Mouse (Mus musculus) spleen, adult 2 months (tissue): Measurements from ENCODE around the gene Capn7. TPM values are rescaled to one million over a fixed set of nuclear protein-coding genes. Genes with fewer than 3 reads are reported as not detected.

ENCODE experiments used
- DNase-seq, 2 experiments: peaks; one replicate each; pipeline versions ENCODE4 v3.0.0 to v3.0.0-alpha.2; 2012 to 2021; ENCODE audit warnings: low spot score in 2 of 2, low read depth in 1 of 2
- H3K27ac ChIP-seq: fragments of 200-500 bp; 2 replicates; pipeline ENCODE4 v1.5.1; 2012; ENCODE audit warnings: low read length, inconsistent platforms; ENCODE audit not compliant: insufficient read depth
- H3K27me3 ChIP-seq: fragments of 200-500 bp; 2 replicates; pipeline ENCODE4 v1.6.1; 2012; ENCODE audit warnings: mild to moderate bottlenecking, moderate library complexity, low read length, inconsistent platforms; ENCODE audit not compliant: control insufficient read depth, insufficient read depth
- H3K36me3 ChIP-seq: fragments of 200-500 bp; 2 replicates; pipeline ENCODE4 v1.6.1; 2012; ENCODE audit warnings: mild to moderate bottlenecking, low read length, inconsistent platforms; ENCODE audit not compliant: control insufficient read depth, insufficient read depth
- H3K4me1 ChIP-seq: fragments of 200-500 bp; 2 replicates; pipeline ENCODE4 v1.6.1; 2011; ENCODE audit warnings: inconsistent platforms; ENCODE audit not compliant: control insufficient read depth, insufficient read depth, insufficient read length
- H3K4me3 ChIP-seq: fragments of 200-500 bp; 2 replicates; pipeline ENCODE4 v1.5.1; 2011; ENCODE audit warnings: mild to moderate bottlenecking, inconsistent platforms; ENCODE audit not compliant: insufficient read depth, insufficient read length; ENCODE audit errors: extremely low read depth
- CTCF ChIP-seq: fragments of 200-500 bp; IDR thresholded peaks from 2 replicates; pipeline ENCODE4 v1.5.1; 2011; ENCODE audit warnings: mild to moderate bottlenecking, inconsistent platforms; ENCODE audit not compliant: insufficient read depth, insufficient read length, insufficient replicate concordance; ENCODE audit errors: extremely low read depth
- POLR2A ChIP-seq: fragments of 200-500 bp; IDR thresholded peaks from 2 replicates; pipeline ENCODE4 v1.6.1; 2011; ENCODE audit warnings: low read depth, low read length, inconsistent platforms
- WGBS: fragments of 180-500 bp; shearing (Covaris S2); methylation state at CpG from one replicate; pipeline ENCODE4 v1.1.7; 2018; 5-methylcytosine and 5-hydroxymethylcytosine counted together
- polyA plus RNA-seq: library from polyadenylated mRNA; depleted of rRNA; stranded (reverse); fragments of >200 nt; gene quantifications from 2 replicates; pipeline ENCODE4 v1.2.3, GENCODE M21; 2012; rRNA removed

The Capn7 gene
- polyA plus RNA-seq, result 7.8 and 9.0 TPM in 2 replicates

GRCm38 (mm10) chr14:31336369-31337155 is at the start of gene Capn7:
Gene Capn7, plus strand, starts transcription at chr14:31336638.
- TF ChIP-seq CTCF (0 out of 2 replicates have a peak, but pooled peaks have one; percentile 6), POLR2A (peak; percentile 64)
- H3K36me3 ChIP-seq, result peaks cover 4% of the 10 kb centered on the region; the same call in 1 of the 2 replicates
- H3K27ac ChIP-seq, result peak within 1 kb of the TSS; percentile 97
- DNase-seq, result peak; percentile 93 to 96
- H3K4me1 ChIP-seq, result peaks cover 2% of the 10 kb centered on the region
- H3K27me3 ChIP-seq, result no peaks in the 10 kb centered on the region
- peak within 1 kb of the TSS; percentile 96 for H3K4me3 ChIP-seq
- WGBS, result under 1% methylated on average over 78 of the region's 78 CpGs

GRCm38 (mm10) chr14:31313192-31313591 is 23.2 kb upstream of the Capn7 start:
- TF ChIP-seq POLR2A, result no peak
- TF ChIP-seq CTCF, result no peak
- H3K27me3 ChIP-seq, result no peaks in the 10 kb centered on the region
- H3K27ac ChIP-seq, result no peak overlapping the region
- peaks cover 19% of the 10 kb centered on the region; the same call in 1 of the 2 replicates for H3K4me1 ChIP-seq
- 9% methylated on average over 3 of the region's 3 CpGs for WGBS
- H3K36me3 ChIP-seq, result no peaks in the 10 kb centered on the region
- H3K4me3 ChIP-seq, result no peak overlapping the region
- no peak for DNase-seq

- 89% methylated on average over 12 of the region's 12 CpGs for WGBS
- no peak for DNase-seq
- no peak for TF ChIP-seq CTCF
- TF ChIP-seq POLR2A, result no peak
- Histone ChIP-seq H3K4me3 (no peak overlapping the region), H3K27ac (no peak overlapping the region), H3K4me1 (peaks cover 17% of the 10 kb centered on the region; the same call in 1 of the 2 replicates), H3K36me3 (no peaks in the 10 kb centered on the region), H3K27me3 (no peaks in the 10 kb centered on the region)
Observed at GRCm38 (mm10) chr14:31316613-31317012, 19.8 kb upstream of the Capn7 start.

GRCm38 (mm10) chr14:31317754-31318153 is 18.7 kb upstream of the Capn7 start:
- 83% methylated on average over 3 of the region's 3 CpGs for WGBS

GRCm38 (mm10) chr14:31319546-31319945 is 16.9 kb upstream of the Capn7 start:
- Histone ChIP-seq H3K27ac (no peak overlapping the region), H3K4me1 (peaks cover 3% of the 10 kb centered on the region; the same call in 1 of the 2 replicates), H3K36me3 (no peaks in the 10 kb centered on the region), H3K4me3 (no peak overlapping the region), H3K27me3 (no peaks in the 10 kb centered on the region)
- WGBS, result 87% methylated on average over 10 of the region's 10 CpGs
- TF ChIP-seq POLR2A, result no peak
- TF ChIP-seq CTCF, result no peak
- DNase-seq, result no peak

More at GRCm38 (mm10) chr14:31317754-31318153, 18.7 kb upstream of the Capn7 start:
- Histone ChIP-seq H3K27ac (no peak overlapping the region), H3K4me1 (peaks cover 11% of the 10 kb centered on the region; the same call in 1 of the 2 replicates), H3K4me3 (no peak overlapping the region), H3K36me3 (no peaks in the 10 kb centered on the region), H3K27me3 (no peaks in the 10 kb centered on the region)
- no peak for DNase-seq
- no peak for TF ChIP-seq POLR2A
- no peak for TF ChIP-seq CTCF

GRCm38 (mm10) chr14:31321181-31321580 is 15.3 kb upstream of the Capn7 start:
- WGBS, result 92% methylated on average over 11 of the region's 11 CpGs
- TF ChIP-seq POLR2A, result no peak

GRCm38 (mm10) chr14:31322191-31322590 is 14.2 kb upstream of the Capn7 start:
- H3K27me3 ChIP-seq, result no peaks in the 10 kb centered on the region
- TF ChIP-seq POLR2A, result no peak
- TF ChIP-seq CTCF, result no peak
- no peaks in the 10 kb centered on the region for H3K36me3 ChIP-seq
- peaks cover 3% of the 10 kb centered on the region; the same call in 1 of the 2 replicates for H3K4me1 ChIP-seq
- no peak overlapping the region for H3K27ac ChIP-seq
- WGBS, result 81% methylated on average over 3 of the region's 3 CpGs
- DNase-seq, result no peak
- H3K4me3 ChIP-seq, result no peak overlapping the region

More at GRCm38 (mm10) chr14:31321181-31321580, 15.3 kb upstream of the Capn7 start:
- Histone ChIP-seq H3K4me3 (no peak overlapping the region), H3K27ac (no peak overlapping the region), H3K4me1 (peaks cover 3% of the 10 kb centered on the region; the same call in 1 of the 2 replicates), H3K27me3 (no peaks in the 10 kb centered on the region), H3K36me3 (no peaks in the 10 kb centered on the region)
- no peak for DNase-seq
